Mouse (Mus musculus) stomach, postnatal 0 days (tissue): Measurements from ENCODE around the gene Rpl12. TPM values are rescaled to one million over a fixed set of nuclear protein-coding genes. Genes with fewer than 3 reads are reported as not detected.
A peak's percentile ranks its signal among the peaks of the same experiment; 100 is the strongest.

ENCODE experiments used
- ATAC-seq: fragments of 200-750 bp; cut with Nextera tagmentation; 2 replicates; pipeline ENCODE4 v1.8.0; 2017; ENCODE audit not compliant: low FRiP score, low TSS enrichment
- DNase-seq: peaks from one replicate; pipeline ENCODE4 v3.0.0-alpha.2; 2016; ENCODE audit warnings: low spot score
- H3K27ac ChIP-seq: fragments of 300-500 bp; sonication (generic); replicated peaks from 2 replicates; pipeline ENCODE4 v1.5.1; 2014; ENCODE audit warnings: mild to moderate bottlenecking, control low read depth
- H3K27me3 ChIP-seq: fragments of 300-500 bp; sonication (generic); 2 replicates; pipeline ENCODE4 v1.6.1; 2014; ENCODE audit warnings: low read length; ENCODE audit not compliant: control insufficient read depth, insufficient read depth
- H3K36me3 ChIP-seq: fragments of 300-500 bp; sonication (generic); 2 replicates; pipeline ENCODE4 v1.6.1; 2014; ENCODE audit warnings: low read length, mixed read lengths; ENCODE audit not compliant: control insufficient read depth, insufficient read depth
- H3K4me1 ChIP-seq: fragments of 300-500 bp; sonication (generic); replicated peaks from 2 replicates; pipeline ENCODE4 v1.6.1; 2014; ENCODE audit warnings: antibody characterized with exemption; ENCODE audit not compliant: control insufficient read depth, insufficient read depth
- H3K4me2 ChIP-seq: fragments of 300-500 bp; sonication (generic); replicated peaks from 2 replicates; pipeline ENCODE4 v1.6.1; 2014; ENCODE audit warnings: low read depth, mild to moderate bottlenecking, control low read depth, moderate library complexity
- H3K4me3 ChIP-seq: fragments of 300-500 bp; sonication (generic); 2 replicates; pipeline ENCODE4 v1.5.1; 2014; ENCODE audit warnings: low read depth, low read length, control low read depth
- H3K9ac ChIP-seq: fragments of 300-500 bp; sonication (generic); 2 replicates; pipeline ENCODE4 v1.6.1; 2014; ENCODE audit warnings: mild to moderate bottlenecking, low read length, control low read depth, mixed read lengths
- H3K9me3 ChIP-seq: fragments of 300-500 bp; sonication (generic); 2 replicates; pipeline ENCODE4 v1.6.1; 2016; ENCODE audit warnings: low read length; ENCODE audit not compliant: control insufficient read depth
- CTCF ChIP-seq: IDR thresholded peaks from 2 replicates; pipeline ENCODE4 v1.5.1; 2016; ENCODE audit warnings: antibody characterized with exemption, low read depth, mild to moderate bottlenecking, moderate library complexity
- EP300 ChIP-seq: optimal IDR thresholded peaks from 2 replicates; pipeline ENCODE3; 2016; ENCODE audit warnings: antibody characterized with exemption
- WGBS: fragments of 180-500 bp; shearing (Covaris S2); extraction: QIAGEN DNeasy Blood & Tissue Kit; methylation state at CpG from one replicate; pipeline ENCODE4 v1.1.7; 2014; 5-methylcytosine and 5-hydroxymethylcytosine counted together
- polyA plus RNA-seq: library from polyadenylated mRNA; unstranded; fragments of >200 nt; fragmentation: Nextera tagmentation; extraction: Ambion mirVana; gene quantifications from 2 replicates; pipeline ENCODE4 v1.2.1, GENCODE M21; 2015

The Rpl12 gene
- polyA plus RNA-seq, 1 experiment from 2014 or later, result 157 TPM

DNA sequence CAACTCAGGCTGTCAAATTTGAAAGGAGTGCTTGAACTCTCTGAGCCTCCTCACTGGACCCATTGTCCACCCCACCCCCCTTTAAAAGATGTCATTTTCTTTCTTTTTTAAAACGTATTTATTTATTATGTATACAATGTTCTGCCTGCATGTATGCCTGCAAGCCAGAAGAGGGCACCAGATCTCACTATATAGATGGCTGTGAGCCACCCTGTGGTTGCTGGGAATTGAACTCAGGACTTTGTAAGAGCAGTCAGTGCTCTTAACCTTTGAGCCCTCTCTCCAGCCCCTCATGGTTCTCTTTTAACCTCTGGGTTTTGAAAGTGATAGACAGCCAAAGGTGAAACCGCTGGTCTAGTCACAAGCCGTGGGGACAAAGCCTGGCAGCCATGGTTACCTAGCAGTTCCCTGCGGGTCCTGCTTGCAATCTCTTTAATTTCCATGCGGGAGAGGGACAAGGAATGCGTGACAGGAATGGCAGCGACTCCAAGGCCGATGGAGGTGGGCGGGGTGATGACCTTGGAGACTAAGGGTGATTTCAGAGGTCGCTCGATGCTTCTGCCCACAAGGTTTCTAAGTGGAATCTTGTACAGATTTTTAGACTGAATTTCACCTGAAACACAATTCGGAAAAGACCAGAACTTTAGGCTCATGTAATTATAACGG lies 28.9 kb downstream of the Rpl12 start:
- no peak for ATAC-seq

DNA sequence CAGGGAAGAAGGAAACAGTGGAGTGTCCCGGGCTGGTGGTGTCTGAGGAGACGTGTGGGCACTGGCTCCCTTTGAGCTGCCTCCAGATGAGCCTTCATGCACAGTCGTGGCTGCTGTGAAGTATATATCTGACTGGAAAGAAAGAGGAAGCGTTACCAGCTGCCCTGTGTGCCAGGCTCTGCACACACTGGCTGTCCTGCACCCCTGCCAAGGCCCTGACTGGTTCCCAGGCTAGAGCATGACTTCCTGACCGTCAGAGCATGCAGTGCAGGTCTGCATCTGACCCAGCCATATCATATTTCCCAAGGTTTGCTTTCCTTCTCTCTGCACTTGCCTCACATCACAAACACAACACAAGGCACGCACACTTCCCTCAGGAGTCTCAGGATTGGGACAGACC lies 30.8 kb downstream of the Rpl12 start:
- Histone ChIP-seq H3K9me3 (no peaks in the 10 kb centered on the region), H3K9ac (no peak overlapping the region), H3K27me3 (no peaks in the 10 kb centered on the region), H3K4me1 (no peaks in the 10 kb centered on the region), H3K36me3 (no peaks in the 10 kb centered on the region), H3K4me3 (no peak overlapping the region), H3K27ac (no peak overlapping the region), H3K4me2 (no peak overlapping the region)
- ATAC-seq, result no peak
- TF ChIP-seq CTCF (no peak), EP300 (no peak)
- DNase-seq, result no peak
- 69% methylated on average over 6 of the region's 6 CpGs for WGBS

More for the DNA sequence above, 28.9 kb downstream of the Rpl12 start:
- WGBS, result 63% methylated on average over 13 of the region's 13 CpGs
- peak; percentile 74 for TF ChIP-seq CTCF
- no peak for TF ChIP-seq EP300
- Histone ChIP-seq H3K4me1 (no peaks in the 10 kb centered on the region), H3K27ac (no peak overlapping the region), H3K9ac (no peak overlapping the region), H3K4me3 (no peak overlapping the region), H3K27me3 (no peaks in the 10 kb centered on the region), H3K9me3 (no peaks in the 10 kb centered on the region), H3K4me2 (no peak overlapping the region), H3K36me3 (no peaks in the 10 kb centered on the region)
- DNase-seq, result no peak

DNA sequence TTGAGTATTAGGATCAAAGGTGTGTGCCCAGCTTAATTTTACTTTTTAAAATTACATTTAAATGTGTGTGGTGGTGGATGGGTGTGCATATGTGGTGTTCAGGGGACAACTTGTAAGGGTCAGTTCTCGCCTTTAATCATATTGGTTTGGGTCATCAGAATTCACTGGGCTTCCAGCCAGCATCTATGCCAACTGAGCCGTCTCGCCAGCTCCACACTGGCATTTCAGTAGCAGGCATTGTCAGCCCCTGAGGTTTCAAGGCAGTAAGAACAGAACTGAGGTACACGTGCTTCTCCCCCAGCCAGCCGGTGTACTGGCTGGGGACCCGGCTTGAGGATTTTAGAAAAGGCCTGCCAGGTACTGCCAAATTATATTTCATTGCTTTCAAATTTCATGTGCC lies 35.7 kb downstream of the Rpl12 start:
- H3K27me3 ChIP-seq, result no peaks in the 10 kb centered on the region
- ATAC-seq (no peak), DNase-seq (no peak)

DNA sequence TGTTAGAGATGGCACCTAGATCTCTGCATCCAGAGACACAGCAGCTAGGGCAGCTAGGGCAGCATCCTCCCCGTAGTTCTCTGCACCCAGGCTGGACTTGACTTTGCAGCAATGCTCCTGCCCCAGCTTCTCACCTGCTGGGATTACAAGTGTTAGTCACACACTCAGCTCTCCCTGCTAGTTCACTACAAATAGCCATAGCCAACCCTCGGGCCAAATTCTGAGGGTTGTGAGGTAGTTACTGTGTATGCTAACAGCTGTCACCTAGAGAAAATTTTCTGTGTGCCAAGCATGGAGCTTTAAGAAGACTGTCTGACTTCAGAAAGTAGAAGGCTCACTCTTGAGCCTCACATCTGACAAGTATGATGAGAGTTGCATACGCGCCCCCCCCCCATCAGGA lies 36.4 kb downstream of the Rpl12 start:
- H3K4me2 ChIP-seq, result no peak overlapping the region
- H3K4me1 ChIP-seq, result no peaks in the 10 kb centered on the region
- no peak for ATAC-seq
- H3K27ac ChIP-seq, result no peak overlapping the region
- H3K9ac ChIP-seq, result no peak overlapping the region
- 86% methylated on average over 4 of the region's 4 CpGs for WGBS
- H3K27me3 ChIP-seq, result no peaks in the 10 kb centered on the region
- no peak overlapping the region for H3K4me3 ChIP-seq
- no peak for DNase-seq
- H3K9me3 ChIP-seq, result no peaks in the 10 kb centered on the region
- no peaks in the 10 kb centered on the region for H3K36me3 ChIP-seq
- no peak for TF ChIP-seq EP300
- TF ChIP-seq CTCF, result no peak

More for the DNA sequence above, 35.7 kb downstream of the Rpl12 start:
- TF ChIP-seq EP300 (no peak), CTCF (no peak)
- Histone ChIP-seq H3K36me3 (no peaks in the 10 kb centered on the region), H3K4me3 (no peak overlapping the region), H3K4me1 (no peaks in the 10 kb centered on the region), H3K27ac (no peak overlapping the region), H3K9ac (no peak overlapping the region), H3K9me3 (no peaks in the 10 kb centered on the region), H3K4me2 (no peak overlapping the region)
- 79% methylated on average over 6 of the region's 6 CpGs for WGBS

DNA sequence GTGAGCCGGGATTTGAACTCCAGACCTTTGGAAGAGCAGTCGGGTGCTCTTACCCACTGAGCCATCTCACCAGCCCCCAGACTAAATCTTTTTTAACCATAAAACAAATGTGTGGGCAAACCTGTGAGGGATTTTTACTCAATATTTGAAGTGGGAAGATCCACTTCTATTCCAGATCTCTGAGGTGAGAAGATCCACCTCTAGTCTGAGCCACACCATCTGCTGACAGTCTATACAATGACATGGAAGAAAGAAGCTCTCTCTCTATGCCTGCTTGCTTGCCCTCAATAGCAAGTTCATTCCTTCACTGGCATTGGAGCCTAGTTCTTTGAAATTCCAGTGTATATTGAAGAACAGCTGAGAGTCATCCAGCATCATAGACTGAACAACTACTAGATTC lies 38.4 kb downstream of the Rpl12 start:
- no peak overlapping the region for H3K9ac ChIP-seq

DNA sequence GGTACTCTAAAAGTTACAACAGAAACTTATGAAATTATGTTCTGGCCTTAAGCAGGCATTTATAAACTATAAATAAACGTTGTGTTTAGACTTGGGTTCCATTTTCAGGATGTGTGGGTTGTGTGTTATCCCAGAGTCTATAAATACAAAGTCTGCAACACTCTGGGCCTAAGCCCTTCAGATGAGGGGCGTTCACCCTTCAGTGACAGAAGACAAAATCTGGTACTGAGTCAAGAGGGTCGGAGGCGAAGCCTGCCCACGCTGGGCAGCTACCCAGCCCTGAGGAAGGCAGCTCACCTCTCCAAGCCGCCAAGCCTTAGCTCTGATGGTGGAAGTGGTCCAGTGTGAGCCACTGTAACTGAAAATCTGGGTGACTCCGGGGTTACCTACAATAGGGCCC lies 40.8 kb downstream of the Rpl12 start:
- no peak overlapping the region for H3K9ac ChIP-seq
- no peak overlapping the region for H3K4me2 ChIP-seq
- no peaks in the 10 kb centered on the region for H3K4me1 ChIP-seq
- H3K27ac ChIP-seq, result no peak overlapping the region
- no peaks in the 10 kb centered on the region for H3K27me3 ChIP-seq
- TF ChIP-seq CTCF (no peak), EP300 (no peak)
- WGBS, result 83% methylated on average over 7 of the region's 7 CpGs
- ATAC-seq (no peak), DNase-seq (no peak)
- no peaks in the 10 kb centered on the region for H3K36me3 ChIP-seq
- H3K9me3 ChIP-seq, result no peaks in the 10 kb centered on the region
- H3K4me3 ChIP-seq, result no peak overlapping the region

More for the DNA sequence above, 38.4 kb downstream of the Rpl12 start:
- Histone ChIP-seq H3K27me3 (no peaks in the 10 kb centered on the region), H3K36me3 (no peaks in the 10 kb centered on the region), H3K27ac (no peak overlapping the region), H3K4me2 (no peak overlapping the region), H3K4me1 (no peaks in the 10 kb centered on the region), H3K9me3 (no peaks in the 10 kb centered on the region), H3K4me3 (no peak overlapping the region)
- TF ChIP-seq EP300, result no peak
- no peak for TF ChIP-seq CTCF
- 79% methylated on average over 2 of the region's 2 CpGs for WGBS
- ATAC-seq (no peak), DNase-seq (no peak)
